Mouse (Mus musculus): ENCODE results near the gene Foxd4.

- no peak for TF ChIP-seq CTCF (IDR thresholded peaks at IDR 0.05)
- TF ChIP-seq POLR2A (IDR thresholded peaks at IDR 0.05; ENCODE audit: insufficient read depth, low read depth, low read length) = no peak
Observed at GRCm38 (mm10) chr19:24920866-24921265, 19.9 kb upstream of the Foxd4 start.

Measured in heart, adult 2 months (tissue).